Mouse (Mus musculus) megakaryocyte progenitor cell, adult 5-6 weeks (primary cell): ENCODE measurements around the gene Nr0b2. TPM values are rescaled to one million over a fixed set of nuclear protein-coding genes. Genes with fewer than 3 reads are reported as not detected.
"Not testable (repeated sequence)": the region's sequence is repeated elsewhere in the genome, so short reads cannot be mapped to it uniquely, and the experiment has no call there.

Experiments
- ATAC-seq: replicated peaks from 2 replicates; pipeline ENCODE4 v1.8.0; 2016; ENCODE audit warnings: mild to moderate bottlenecking, moderate TSS enrichment, inconsistent platforms; ENCODE audit not compliant: poor library complexity
- total RNA-seq, 2 experiments: library from RNA; stranded (forward) in 1 of 2; stranded (reverse) in 1 of 2; fragments of 157-497, 149-512 nt in 1 of 2; fragments of 200-1000 nt in 1 of 2; gene quantifications; 2 replicates each; pipeline versions ENCODE4 v1.2.3 to v1.2.4; 2015 to 2017

Nr0b2 gene
- total RNA-seq (2015) = 2.9 and 3.1 TPM in 2 replicates
- 0.54 and 2.7 TPM in 2 replicates for total RNA-seq (2017)

DNA sequence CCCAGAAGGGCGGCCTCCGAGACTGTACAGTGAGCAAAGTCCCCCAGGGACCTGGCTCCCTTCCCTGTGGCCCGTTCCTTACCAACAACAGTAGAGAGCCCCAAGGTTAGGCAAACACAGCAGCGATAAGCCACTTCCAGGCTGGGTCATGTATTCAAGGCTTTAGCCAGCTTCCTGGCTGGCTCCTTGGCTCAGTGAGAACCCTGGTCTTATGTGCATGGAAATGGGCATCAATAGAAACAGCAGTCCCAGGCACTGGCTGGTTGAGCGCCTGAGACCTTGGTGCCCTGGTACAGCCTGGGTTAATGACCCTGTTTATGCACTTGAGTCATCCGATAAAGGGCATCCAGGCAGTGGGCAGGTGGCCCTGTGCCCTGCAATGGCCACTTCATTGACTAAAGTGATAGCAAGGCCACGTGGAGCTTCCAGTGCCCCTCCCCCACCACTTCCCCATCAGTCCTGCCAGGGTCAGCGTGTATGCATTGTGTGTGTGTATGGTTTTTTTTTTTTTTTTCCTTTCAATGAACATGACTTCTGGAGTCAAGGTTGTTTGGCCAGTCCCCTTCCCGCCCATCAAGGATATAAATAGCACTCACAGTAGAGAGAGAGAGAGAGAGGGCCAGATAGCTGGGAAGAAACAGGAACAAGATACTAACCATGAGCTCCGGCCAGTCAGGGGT lies at the start of gene Nr0b2:
Gene Nr0b2 (plus strand): TSS at position 609 of the 680 bp plus-strand sequence.
- peak; percentile 81 for ATAC-seq

DNA sequence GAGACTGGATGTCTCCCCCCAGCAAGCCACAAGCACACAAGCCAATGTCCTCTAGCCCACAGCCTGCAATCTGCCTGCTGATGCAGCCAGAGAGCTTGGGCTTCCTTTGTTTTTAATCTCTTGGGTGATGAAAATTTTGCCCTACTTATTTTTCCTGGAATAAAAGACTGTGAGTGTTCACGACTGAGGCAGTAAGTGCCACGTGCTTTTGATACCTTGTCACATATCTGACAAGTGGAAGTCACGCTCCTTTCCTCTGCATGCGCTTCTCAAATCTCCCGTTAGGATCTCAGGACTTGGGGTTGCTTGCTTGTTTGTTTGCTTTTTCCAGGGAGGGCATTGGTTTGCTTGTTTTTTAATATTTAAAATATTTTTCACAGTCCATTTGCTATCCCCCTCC lies 48.9 kb upstream of the Nr0b2 start:
- no peak for ATAC-seq

DNA sequence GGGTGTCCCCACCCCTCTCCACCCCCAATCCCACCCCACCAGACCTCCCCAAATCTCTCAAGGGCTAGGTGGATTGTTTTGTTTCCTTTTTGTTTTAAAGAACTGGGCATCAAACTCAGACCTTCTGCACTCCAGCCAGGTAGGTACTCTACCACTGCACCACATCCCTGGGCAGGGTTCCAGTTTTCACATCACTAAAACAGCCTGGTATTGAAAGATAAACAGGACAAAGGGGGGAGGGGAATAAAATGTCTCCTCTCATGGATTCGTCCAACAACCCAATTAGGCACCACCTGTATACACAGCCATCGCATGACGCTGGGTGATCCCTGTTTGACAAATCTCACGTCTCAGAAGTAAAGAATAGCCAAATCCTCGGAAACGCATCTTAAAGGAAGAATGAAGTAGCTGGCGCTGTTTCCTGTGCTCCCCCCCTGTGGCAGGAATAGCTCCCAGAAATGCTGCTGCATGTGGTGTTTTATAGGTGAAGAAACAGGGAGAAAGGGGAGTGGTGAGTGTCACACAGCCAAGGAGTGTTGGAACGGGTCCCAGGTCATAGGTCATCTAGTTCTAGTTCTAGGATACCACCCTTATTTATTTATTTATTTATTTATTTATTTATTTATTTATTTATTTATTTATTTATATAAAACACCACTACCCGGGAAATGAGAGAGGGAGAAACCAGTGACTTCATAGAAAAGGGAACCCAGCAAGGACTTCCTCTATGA lies 48.3 kb upstream of the Nr0b2 start:
- ATAC-seq = no peak

DNA sequence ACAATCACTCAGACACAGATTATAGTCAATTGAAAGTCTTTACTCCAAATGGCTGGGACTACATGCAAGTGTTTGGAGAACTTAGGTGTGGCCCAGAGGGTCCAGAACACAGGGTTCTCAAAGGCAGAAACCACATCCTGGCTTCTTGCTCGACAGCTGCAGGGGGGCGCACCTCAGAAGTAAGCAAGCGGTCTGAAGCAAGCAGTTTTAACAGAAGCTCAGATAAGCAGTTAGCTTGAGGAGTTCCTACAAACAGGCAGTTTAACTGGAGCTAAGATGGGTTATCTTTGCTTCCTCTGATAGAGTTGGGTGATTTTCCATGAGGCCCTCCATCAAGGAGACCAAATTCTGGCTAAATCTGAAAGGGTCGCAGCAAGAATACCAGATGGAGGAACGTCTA lies 46.6 kb upstream of the Nr0b2 start:
- peak; percentile 43; the same call in 1 of the 2 replicates for ATAC-seq

DNA sequence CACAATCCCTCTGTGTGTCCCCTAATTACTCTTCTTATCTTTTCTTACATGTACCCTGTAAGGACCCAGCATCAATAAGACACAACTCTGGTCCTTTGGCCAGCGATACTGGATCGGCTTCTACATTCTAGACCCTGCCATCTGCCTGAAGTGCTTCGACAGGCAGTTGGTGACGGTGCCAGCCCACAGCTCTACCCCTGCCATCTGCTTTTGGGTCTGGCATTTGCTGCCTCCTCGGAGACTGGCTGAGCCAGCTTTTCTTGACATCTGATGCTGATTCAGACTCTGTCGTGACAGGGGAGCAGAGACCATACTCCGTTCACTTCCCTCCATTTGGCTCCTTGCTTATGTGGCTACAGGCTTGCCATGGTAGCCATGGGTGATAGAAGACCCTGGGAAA lies 44.2 kb upstream of the Nr0b2 start:
- no peak for ATAC-seq

DNA sequence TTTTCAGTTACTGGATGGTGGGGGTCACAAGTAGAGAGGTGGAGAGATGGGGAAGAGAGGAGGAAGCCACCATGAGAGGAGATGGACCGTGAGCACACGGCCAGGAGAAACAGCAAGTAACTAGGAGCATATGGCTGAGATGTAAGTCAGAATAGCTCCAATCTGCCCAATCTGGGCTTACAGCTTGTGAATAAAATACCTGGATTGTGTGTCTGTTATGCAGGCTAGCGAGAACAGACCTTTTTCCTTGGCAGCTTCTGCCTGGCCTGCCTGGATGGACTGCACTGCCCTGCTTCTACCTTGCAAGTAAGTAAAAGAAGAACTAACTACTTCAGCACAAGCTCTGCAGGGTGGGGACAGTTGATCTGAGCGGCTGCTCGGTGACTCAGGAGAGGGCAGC lies 42.1 kb upstream of the Nr0b2 start:
- ATAC-seq = no peak

DNA sequence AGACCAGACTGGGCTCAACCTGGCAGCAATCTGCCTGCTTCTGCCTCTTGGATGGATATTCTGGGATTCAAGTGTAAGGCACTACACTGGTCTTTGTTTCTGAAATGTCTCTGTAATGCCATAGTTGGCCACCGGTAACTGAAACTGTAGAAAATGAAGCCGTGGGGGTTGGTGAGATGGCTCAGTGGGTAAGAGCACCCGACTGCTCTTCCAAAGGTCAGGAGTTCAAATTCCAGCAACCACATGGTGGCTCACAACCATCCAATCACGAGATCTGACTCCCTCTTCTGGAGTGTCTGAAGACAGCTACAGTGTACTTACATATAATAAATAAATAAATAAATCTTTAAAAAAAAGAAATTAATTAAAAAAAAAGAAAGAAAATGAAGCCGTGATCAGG lies 40.7 kb upstream of the Nr0b2 start:
- not testable (repeated sequence) for ATAC-seq

DNA sequence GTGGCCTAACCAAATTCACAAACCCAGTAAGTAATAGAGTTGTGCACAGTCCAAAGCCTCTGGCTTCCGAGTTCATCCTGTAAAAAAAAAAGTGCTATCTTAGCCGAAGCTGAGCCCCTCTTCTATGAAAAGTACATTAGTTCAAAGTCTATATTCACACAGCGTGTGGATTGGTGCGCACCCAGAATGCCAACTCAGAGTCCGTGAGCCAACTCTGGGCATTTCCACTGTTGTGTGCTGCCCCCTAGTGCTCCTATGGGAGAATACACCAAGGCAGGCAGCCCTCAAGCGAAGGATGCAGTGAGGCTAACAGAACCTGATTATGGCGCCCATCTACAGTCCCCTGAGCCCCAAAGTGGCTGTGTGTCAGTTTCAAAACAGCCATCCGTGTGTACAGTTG lies 40.2 kb upstream of the Nr0b2 start:
- peak; percentile 98 for ATAC-seq

DNA sequence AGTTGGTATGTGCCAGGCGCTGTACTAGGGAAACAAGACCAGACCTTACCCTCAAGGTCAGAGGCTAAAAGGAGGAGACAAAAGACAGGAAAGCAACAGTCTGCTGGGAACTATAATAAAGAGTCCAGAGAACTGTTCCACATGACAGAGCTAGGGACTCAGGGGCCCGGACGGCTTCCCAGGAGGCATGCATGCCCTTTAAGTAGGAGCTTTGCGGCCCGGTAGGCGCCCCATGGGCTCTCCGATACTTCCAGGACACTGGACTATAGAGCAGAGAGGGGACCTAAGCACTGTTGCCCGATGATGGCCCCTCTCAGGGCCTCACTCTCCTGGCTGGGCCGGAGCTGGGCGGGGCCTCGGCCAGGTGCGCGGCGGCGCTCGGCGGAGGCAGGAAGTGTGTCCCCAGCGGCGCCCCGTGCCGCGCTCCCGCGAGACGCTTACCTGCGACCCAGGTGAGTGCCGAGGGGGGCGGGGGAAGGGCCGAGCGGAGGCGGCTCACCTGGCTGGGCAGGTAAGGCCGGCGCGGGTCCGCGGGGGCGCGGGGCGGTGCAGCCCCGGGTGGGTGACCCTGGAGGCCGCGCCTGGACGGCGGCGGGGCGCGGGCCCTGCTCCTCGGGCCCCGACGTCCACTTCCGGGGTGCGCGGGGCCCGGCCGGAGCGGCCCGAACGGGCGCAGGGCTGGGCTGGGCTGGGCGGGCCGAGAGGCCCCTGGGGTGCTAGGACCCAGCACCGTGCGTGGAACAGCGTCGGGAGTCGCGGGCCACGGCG lies 34.4 kb upstream of the Nr0b2 start, which contains the start of gene Kdf1:
Gene Kdf1 (plus strand): TSS at position 363 of the 768 bp plus-strand sequence.
- no peak for ATAC-seq

DNA sequence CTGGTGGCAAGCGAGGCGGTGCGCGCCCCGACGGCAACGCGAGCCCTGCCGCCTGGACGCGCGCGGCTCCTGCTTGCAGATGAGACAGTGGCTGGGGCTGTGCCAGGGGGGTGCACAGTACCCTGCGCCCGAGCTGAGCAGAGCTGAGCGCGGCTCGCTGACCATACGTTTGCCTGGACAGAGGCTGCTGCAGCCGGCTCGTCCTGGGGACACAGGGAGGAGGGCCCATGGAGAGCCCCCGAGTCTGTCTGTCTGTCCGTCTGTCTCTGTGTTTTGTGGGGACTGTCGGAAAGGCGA lies 33.9 kb upstream of the Nr0b2 start:
- no peak for ATAC-seq

DNA sequence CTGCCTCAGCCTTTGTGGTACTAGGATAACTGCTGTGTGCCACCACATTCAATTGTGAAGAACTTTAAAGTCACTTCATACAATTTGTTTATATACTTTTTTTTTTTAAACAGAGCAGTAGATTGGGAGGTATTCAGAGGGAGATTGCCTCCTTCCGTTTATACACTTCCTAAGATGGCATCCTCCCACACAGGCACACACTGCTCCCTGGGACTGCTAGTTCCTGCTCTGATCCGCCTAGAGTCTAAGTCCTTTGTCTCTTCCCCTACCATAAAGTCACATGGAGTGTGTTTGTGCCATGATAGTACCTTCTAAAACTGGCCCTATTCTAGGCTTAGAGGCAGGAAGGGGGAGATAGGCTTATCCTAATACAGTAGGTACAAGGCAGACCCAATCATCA lies 31.7 kb upstream of the Nr0b2 start:
- no peak for ATAC-seq

DNA sequence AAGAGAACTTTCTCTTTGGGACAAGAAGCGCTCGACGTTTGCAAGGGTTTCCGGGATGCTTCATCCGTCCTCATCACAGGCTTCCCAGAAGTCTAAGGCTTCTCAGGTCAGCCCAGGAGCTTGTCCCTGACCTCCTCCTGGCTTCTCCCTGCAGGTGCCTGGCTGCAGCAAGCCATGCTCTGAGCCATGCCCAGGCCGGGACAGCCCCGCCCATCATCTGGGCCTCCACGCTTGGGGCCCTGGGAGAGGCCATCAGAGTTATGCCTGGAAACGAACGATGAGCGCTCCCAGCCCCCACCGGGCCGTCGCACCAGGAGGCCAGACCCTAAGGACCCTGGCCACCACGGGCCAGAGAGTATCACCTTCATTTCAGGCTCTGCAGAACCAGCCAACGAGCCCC lies 25.4 kb upstream of the Nr0b2 start:
- no peak for ATAC-seq

DNA sequence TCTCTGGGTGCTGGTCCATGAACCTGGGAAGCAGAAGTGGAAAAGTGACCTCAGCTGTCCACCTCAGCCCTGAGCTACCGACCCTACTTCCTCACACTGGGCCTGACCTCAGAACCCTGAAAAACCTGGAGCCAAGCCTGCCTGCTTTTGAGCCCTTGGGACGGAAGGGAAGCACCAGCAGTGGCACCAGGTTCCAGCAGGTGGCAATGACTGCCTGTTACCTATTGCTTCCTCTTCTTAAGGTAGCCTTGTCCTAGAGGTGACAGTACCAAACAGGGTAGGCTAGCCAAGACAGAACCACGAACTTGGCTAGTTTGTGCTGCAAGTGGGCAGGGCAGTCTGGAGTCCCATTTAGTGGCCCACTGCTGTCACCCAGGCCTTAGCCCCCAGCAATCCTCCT lies 20.4 kb upstream of the Nr0b2 start:
- ATAC-seq = no peak

DNA sequence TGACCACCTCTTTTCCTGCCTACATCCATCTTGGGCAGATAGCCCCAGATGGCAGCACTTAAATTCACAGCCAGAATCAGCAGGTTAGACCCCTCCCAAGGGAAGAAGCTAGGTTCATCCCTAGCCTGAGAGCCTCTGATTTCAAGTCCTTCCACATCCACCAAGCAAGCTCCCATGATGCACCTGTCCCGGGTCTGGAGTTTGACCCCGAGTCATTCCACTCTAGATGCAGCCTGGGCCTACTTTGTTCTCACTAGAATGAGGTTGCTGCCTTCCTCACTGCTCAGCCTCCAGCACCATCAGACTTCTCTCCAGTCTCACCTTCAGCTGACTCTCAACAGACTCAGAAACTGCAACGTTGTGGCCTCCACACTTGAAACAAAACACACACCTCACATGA lies 17.1 kb upstream of the Nr0b2 start:
- no peak for ATAC-seq

DNA sequence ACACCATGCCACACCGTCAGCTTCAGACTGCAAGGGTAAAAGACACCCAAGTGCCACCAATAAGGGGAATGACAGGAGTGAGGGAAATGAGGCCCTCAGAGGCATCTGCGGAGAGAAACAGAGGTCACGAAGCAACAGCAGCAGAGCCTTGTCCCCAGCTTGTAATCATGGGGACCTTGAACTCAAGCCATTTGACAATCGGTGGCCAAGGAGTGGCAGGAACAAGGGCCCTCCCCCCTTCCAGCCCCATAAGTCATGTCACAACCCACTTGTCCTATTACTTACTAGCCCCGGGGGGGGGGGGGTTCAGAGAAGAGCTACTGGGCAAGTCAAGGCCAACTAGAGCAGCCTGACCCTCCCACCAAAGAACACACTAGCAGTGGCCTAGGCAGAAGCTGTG lies 16.5 kb upstream of the Nr0b2 start:
- ATAC-seq = no peak

DNA sequence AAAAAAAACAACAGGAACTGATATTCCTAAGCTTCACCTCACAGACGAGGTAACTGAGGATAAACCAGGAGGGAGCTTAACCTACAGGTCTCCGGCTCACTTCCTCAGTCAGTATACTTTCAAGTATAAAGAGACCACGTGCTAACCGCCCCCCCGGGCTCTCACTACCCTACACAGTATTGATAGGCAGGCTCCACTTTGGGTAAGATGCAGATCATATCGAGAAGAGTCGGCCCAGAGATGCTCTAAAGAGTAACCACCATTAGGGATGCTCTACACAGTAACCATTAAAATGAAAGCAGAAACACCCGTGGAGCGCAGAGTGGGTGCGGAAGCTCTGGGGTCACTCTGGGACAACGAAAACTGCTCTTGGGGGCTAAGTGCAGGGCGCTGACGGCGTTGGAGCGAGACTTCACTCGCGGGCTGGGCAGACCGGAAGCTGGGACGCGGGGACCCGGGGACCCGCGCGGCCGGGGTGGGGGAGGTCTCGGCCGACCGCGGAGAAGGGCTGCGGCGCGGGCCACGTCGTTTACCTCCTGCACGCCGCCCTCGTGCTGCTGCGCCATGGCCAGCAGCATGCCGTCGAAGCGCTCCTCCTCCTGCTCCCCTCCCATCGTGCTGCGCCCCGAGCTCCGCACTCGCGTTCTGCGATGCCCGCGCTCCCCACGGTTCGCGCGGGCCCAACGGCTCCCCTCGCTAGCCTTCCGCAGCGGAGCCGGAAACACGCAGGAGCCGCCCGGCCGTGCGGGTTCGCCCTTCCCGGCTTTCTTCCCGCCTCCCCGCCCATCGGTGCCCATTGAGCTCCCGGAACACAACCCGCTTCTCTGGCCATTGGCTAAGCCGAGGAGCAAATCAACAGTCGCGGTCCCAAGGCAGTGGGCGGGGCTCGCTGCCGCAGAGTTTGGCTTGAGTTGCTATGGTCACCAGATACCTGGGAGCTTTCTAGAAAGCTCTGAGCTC lies 7.6 kb upstream of the Nr0b2 start, which contains the start of gene Nudc:
Gene Nudc (minus strand): TSS at position 725 of the 960 bp plus-strand sequence.
- peak; percentile 99 for ATAC-seq

DNA sequence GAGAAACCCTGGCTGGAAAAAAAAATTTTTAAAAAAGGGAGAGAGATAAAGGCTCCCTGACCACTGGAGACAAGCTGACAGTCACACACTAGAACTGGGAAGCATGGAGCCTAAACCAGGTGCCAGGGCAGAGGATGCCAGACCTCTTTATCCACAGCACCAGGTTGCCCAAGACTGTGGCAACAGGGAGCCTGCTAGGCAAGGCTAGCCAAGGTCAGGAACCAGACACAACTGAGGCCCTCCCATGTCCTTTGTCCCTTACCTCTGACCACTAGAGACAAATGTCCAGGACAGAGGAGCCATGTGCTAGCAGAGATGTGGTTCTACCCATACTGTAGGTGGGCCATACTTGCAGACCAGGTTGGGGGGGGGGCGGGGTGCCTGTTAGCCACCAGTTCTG lies 1.1 kb upstream of the Nr0b2 start:
- ATAC-seq = no peak

DNA sequence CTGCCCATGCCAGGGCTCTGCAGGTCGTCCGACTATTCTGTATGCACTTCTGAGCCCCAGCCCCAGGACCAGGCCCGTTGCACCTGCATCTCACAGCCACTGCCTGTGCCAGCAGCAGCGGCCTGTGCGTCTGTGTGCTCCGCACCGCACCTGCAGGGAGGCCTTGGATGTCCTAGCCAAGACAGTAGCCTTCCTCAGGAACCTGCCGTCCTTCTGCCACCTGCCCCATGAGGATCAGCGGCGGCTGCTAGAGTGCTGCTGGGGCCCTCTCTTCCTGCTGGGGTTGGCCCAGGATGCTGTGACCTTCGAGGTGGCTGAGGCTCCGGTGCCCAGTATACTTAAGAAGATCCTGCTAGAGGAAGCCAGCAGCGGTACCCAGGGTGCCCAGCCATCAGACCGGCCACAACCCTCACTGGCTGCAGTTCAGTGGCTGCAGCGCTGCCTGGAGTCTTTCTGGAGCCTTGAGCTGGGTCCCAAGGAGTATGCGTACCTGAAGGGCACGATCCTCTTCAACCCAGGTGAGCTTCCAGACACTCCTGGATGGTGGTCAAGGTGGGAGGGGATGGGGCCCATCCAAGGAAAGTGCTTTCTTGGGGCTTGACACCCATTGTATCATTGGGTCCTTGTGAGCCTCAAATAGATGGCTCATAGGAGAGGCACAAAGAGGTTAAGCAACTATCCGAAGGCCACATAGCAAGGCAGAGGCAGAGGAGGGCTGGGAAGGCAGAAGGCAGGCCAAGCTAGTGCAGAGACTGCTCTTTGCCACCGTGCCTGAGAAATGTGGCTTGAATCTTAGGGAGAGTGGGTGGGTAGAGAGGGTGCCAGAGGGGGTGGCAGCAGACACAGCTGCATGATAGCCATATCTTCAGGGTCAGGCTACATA lies 513 bp downstream of the Nr0b2 start:
- ATAC-seq = no peak; the same call in 1 of the 2 replicates

DNA sequence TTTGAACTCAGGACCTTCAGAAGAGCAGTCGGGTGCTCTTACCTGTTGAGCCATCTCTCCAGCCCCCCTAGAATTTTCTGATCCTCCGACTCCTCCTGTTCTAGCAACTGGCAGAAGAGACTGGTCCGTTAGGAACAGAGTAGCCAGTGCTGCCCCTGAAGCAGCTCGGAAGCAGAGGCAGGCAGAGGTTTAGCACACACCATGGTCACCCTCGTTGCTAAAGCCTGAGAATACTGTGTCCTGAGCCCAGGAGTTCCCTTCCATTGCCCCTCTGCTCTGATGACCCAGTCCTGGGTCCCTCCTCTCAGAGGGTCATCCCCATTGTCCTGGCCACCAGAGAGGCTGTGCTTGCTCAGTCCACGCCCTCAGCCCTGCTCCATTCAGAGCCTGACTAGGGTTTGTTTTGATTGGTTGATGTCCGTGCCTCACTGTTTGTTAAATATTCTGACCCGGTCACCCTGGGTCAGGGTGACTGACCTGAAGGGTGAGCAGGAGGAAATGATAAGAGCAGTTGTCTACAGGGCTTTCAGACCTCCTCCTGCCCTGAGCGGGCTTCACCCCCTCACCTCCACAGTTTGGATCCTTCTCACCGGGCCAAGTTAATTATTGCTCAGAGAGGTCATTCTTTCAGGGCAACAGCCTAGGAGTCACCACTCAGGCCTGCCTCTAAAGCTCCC lies 4.0 kb downstream of the Nr0b2 start:
- ATAC-seq = no peak
